Mouse (Mus musculus) cerebellum, adult 2 months (tissue): Measurements from ENCODE around the gene Ppm1e.

Source experiments
- CTCF ChIP-seq: fragments of 200-500 bp; IDR thresholded peaks from 2 replicates; pipeline ENCODE4 v1.5.1; 2011; ENCODE audit warnings: low read depth, mild to moderate bottlenecking, control low read depth, low read length, moderate library complexity, borderline replicate concordance; ENCODE audit not compliant: insufficient read depth
- POLR2A ChIP-seq: fragments of 200-500 bp; IDR thresholded peaks from 2 replicates; pipeline ENCODE4 v1.6.1; 2011; ENCODE audit warnings: low read length, control low read depth, borderline replicate concordance; ENCODE audit not compliant: insufficient read depth

GRCm38 (mm10) chr11:87385676-87386075 is 26.9 kb upstream of the Ppm1e start:
- TF ChIP-seq CTCF: no peak
- TF ChIP-seq POLR2A: no peak
